Mouse (Mus musculus) heart, adult 2 months (tissue): ENCODE results near the gene Itga1.

Source experiments
- CTCF ChIP-seq: fragments of 200-600 bp; IDR thresholded peaks from 2 replicates; pipeline ENCODE4 v1.8.1; 2022; ENCODE audit warnings: antibody characterized with exemption, mild to moderate bottlenecking, moderate library complexity
- EP300 ChIP-seq: fragments of 200-500 bp; IDR thresholded peaks from 2 replicates; pipeline ENCODE4 v1.6.1; 2011; ENCODE audit warnings: low read depth, low read length, control low read depth; ENCODE audit not compliant: insufficient read depth
- POLR2A ChIP-seq: fragments of 200-500 bp; IDR thresholded peaks from 2 replicates; pipeline ENCODE4 v1.6.1; 2011; ENCODE audit warnings: mild to moderate bottlenecking, low read depth, low read length, control low read depth; ENCODE audit not compliant: insufficient read depth

DNA sequence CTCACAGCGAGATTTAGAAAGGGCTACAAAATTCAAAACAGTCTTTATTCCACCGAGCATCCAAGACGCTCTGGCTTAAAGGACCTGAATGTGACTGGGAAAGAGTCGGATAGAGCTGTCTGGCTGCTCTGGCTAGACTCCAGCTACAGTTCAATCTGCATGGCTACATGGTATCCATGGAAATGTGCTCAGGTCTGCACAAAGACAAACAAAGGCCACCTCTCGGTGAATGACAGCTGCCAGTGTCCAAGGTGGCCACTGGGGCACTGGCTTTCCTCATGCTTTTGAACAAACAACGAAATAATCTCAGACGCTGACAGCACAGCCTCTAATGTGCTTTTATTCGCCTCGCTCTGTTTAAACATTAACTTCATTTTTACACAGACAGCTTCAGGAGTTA, 178.4 kb downstream of the Itga1 start:
- TF ChIP-seq CTCF (no peak), POLR2A (no peak), EP300 (no peak)
